Mouse (Mus musculus) spleen, adult 2 months (tissue): ENCODE data around the gene Tmem160.

Experiments
- CTCF ChIP-seq: fragments of 200-500 bp; IDR thresholded peaks from 2 replicates; pipeline ENCODE4 v1.5.1; 2011; ENCODE audit warnings: mild to moderate bottlenecking, inconsistent platforms; ENCODE audit not compliant: insufficient read depth, insufficient read length, insufficient replicate concordance; ENCODE audit errors: extremely low read depth
- POLR2A ChIP-seq: fragments of 200-500 bp; IDR thresholded peaks from 2 replicates; pipeline ENCODE4 v1.6.1; 2011; ENCODE audit warnings: low read depth, low read length, inconsistent platforms

- TF ChIP-seq POLR2A (no peak), CTCF (no peak)
Measured at GRCm38 (mm10) chr7:16488816-16489215, 36.2 kb downstream of the Tmem160 start.
